Mouse (Mus musculus) ovary, adult 2 months (tissue): ENCODE measurements around the gene Dhx8. TPM values are rescaled to one million over a fixed set of nuclear protein-coding genes. Genes with fewer than 3 reads are reported as not detected.

Experiments used
- polyA plus RNA-seq: library from polyadenylated mRNA; depleted of rRNA; stranded (reverse); fragments of >200 nt; gene quantifications from 2 replicates; pipeline ENCODE4 v1.2.3, GENCODE M21; 2012; rRNA removed

Gene Dhx8
- polyA plus RNA-seq = 11.8 and 13.4 TPM in 2 replicates

GRCm38 (mm10) chr11:101732518-101733440, at the start of gene Dhx8:
Gene Dhx8 (plus strand): TSS chr11:101732919.

DNA sequence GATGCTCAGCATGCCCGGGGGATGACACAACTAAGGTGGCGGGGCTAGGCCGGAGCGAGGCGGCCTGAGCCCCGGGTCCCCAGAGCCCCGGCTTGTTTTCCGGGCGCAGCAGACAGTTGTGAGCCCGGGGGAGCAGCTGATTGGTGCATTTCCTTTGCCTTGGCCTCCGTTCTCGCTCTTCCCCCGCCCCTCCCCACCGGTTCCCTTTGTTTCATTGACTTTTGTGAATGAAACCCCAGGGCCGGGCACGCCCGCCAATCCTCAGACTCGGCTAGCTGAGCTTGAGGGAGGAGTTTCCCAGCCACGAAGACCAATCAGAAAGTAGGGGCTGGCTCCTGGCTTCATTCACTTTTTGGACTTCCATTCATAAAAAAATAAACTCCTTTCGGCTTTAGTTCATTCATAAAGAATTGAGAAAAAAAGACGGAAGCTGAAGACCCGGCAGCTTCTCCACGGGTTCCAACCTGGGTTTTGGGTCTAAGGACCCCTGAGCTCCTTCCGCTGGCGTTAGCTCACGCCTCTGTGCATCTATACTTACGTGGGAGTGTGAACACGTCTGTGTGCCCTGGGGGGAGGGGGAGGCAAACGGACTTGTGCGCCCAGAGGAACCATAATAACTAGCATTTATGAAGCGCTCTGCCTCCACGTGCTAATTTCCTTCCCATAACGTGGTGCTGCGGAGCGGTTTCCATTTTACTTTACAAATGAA, 52.6 kb downstream of the Dhx8 start, which contains the start of gene Etv4:
Gene Etv4, minus strand, starts transcription at position 229 of the 709 bp plus-strand sequence.

Other genes with a start within 250 kb of the Dhx8 start
- 1.8 and 2.1 TPM in 2 replicates for gene Brca1, start 181.0 kb upstream of the Dhx8 start, polyA plus RNA-seq
- 125 and 130 TPM in 2 replicates for gene Nbr1, start 180.8 kb upstream of the Dhx8 start, polyA plus RNA-seq
- 22.4 and 28.1 TPM in 2 replicates for gene Tmem106a, start 150.7 kb upstream of the Dhx8 start, polyA plus RNA-seq
- gene Gm11634, start 133.7 kb upstream of the Dhx8 start, polyA plus RNA-seq = not detected in 2 replicates
- gene Rdm1, start 105.7 kb upstream of the Dhx8 start, polyA plus RNA-seq = 23.0 and 23.3 TPM in 2 replicates
- 19.7 and 24.1 TPM in 2 replicates for gene Arl4d, start 67.4 kb upstream of the Dhx8 start, polyA plus RNA-seq
- gene Etv4, start 52.5 kb downstream of the Dhx8 start, polyA plus RNA-seq = 2.4 and 2.6 TPM in 2 replicates
- 1.2 and 1.7 TPM in 2 replicates for gene Meox1, start 161.5 kb downstream of the Dhx8 start, polyA plus RNA-seq
- 0.20 and 0.30 TPM in 2 replicates for gene Sost, start 234.1 kb downstream of the Dhx8 start, polyA plus RNA-seq